Mouse (Mus musculus): ENCODE measurements around the gene Entr1.

Gene Entr1

DNA sequence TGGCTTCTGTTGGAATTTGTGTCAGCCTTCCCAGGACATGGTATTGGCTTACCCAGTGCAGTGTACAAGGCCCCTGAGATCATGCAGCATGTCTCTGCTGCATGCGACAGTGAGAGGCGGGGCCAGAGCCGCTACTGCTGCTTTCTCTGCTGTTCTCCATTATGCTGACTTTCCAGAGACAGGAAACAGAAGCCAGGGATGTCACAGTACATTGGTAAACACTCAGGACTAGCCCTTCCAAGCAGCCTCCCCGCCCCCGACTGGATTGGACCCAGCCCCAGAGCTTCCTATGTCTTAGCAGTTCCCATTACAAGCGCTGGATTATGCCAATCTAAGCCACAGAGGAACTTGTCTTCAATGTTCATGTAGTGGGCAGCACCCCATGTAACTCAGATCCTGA is 40.9 kb downstream of the Entr1 start:
- in situ Hi-C loops (cut with MboI): no loop called here

DNA sequence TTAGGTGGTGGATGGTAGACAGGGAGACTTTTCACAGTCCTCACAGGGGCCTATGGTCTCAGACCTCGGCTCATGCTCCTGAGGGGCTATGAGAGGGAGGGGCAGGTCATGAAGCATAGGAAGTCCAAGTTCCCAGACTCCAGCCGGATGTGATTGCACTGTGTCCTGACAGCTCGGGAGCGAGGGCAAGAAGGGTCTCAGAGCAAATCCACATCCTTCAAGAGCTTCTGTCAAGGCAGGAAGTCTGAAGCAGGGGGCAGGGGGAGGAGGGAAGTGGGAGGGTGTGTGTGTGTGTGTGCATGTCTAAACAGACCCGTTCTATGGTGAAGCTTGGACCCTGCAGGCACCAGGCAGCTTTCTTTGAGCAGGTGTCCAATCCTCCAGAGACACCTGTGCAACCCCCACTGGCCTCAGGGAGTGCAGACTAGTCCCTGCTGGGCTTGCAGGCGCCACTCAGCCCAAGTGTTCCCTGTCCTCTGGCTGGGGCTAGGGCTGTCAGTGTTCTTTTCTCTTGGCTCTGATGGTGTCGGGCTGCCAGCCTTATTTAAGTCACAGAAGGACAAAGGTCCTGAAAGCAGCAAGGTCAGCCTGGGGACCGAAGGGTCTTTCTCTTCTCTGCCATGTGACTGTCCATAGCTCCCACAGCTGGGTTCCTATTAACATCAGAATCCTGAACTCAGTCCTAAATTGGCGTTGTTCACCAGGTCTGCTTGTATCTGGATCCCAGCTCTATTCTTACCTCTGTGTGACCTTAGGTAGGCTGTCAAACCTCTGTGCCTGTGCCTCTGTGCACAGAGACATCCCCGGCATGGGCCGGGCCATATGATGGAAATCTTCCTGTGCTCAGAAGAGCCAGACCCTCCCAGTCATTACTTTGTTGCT is 46.3 kb downstream of the Entr1 start:
- in situ Hi-C loops (cut with MboI): no loop called here

DNA sequence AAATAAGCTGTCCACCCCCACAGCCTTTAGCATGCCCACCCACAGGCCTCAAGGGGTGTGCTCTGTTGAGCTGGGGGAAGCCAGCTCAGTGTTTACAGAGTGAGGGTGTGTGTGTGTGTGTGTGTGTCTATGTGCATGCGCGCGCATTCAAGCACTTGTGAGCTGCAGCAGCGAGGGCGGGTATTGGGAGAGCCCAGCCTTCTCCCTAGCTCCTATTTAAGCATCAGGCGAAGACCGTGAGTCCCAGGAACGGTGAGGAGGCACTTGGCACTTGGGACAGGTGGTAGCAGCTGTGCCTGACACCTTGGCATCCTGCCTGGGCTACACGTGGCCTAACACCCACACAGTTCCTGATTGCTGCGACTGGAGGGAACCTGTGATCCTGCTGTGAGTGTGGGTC is 47.1 kb downstream of the Entr1 start:
- in situ Hi-C loops (cut with MboI): no loop called here

DNA sequence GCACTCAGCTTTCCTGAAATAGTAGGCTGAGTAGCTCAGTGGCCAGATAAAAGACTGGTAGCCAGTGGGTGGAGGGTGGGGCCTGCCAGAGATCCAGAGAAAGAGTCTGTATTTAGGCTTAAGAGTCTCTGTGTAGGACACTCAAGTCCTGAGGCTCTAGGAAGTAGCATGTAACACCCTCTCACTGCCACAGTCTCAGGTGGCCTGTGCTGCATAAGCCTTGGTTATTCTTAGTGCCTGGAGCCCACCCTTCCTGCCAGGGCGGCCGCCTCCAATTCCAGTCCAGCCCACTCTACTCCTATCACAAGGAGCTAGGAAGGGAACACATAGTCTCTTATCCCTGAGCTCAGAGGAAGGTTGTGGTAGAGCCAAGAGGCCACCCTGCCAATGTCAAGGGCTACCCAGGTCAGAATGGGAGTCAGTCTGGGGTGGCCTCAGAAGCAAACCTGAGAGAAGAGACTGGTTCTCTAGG is 47.6 kb downstream of the Entr1 start:
- in situ Hi-C loops (cut with MboI): no loop called here

DNA sequence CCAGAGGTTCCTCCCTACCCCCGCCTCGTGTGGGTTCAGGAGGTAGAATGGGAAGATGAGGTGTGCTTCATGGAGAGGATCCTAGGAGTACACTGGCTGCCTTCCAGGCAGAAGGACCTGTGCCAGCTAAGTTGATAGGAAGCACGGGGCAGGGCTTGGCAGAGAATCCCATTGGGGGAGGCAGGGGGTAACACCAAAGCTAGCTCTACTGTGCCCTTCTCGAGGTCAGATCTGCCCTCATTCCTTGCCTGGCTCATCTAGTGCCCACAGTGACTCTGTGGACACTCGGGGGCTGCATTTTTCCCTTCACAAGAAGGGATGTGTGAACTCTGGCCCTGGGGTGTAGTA is 49.9 kb downstream of the Entr1 start:
- in situ Hi-C loops (cut with MboI): no loop called here

DNA sequence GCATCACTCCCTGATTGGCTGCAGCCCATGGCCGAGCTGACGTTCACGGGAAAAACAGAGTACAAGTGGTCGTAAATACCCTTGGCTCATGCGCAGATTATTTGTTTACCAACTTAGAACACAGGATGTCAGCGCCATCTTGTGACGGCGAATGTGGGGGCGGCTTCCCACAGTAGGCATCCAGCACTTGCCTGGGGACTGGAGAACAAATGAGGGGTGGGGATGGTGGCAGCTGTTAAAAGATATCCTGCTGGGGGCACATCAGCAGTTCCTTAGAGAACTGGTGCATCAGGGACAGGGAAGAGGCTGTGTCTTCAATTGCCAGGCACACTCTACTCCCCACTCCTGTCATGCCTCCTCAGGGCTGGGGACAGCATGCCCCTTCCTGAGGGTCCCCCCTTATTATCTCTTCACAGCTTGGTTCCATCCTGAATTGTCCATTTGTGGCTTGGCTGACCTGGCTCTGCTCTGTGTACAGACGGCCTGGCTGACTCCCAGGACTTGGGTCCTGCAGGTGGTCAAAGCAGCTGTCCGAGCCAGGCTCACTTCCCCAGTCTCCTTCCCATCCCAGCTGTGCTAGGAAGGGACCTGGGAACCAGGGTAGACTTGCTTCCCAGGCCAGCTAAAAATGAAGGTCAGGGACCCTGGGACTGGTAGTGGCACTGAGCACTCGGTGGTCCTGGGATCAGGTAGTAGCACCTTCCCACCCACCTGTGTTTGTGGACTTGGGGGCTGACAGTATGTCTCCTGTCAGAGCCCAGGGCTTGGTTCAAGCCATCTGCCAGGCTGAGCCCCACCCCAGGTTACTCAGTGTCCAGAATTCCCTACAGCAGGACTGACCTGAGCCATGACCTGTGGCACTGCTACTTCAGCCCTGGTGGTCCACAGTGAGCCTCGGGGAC is 50.6 kb downstream of the Entr1 start:
- in situ Hi-C loops (cut with MboI): no loop called here
